Mouse (Mus musculus) naive thymus-derived CD4-positive, alpha-beta T cell, adult 2 months (primary cell): Measurements from ENCODE around the gene Cep44.

Experiments
- DNase-seq: peaks from one replicate; pipeline ENCODE4 v3.0.0-alpha.2; 2011; ENCODE audit warnings: low read depth

Cep44 gene

DNA sequence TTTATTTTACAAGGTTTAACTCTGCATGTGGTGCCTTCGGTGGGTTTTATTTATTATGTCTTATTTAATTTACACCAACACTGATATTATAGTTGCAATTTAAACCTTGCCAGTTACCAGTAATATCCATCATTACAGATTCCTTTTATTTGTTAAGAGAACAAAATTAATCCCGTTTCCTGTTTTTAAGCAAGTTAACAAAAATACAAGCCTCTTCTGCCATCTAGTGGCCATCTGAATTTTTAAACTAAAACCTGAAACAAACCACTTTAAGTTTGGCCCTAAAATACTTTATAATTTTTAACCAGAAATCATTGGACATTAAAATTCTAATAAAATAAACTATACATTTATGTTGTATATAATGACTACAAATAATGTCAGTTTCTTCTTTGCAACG is 64.8 kb downstream of the Cep44 start:
- peak; percentile 21 for DNase-seq
